Mouse (Mus musculus) MEL (cell line): ENCODE data around the gene Prdm16. TPM values are rescaled to one million over a fixed set of nuclear protein-coding genes. Genes with fewer than 3 reads are reported as not detected.

Experiments
- DNase-seq: peaks from one replicate; pipeline ENCODE4 v3.0.0; 2011; ENCODE audit warnings: low read depth, low spot score
- H3K27ac ChIP-seq: 2 replicates; pipeline ENCODE4 v1.5.1; 2012; ENCODE audit warnings: low read depth, mild to moderate bottlenecking, control low read depth, low read length, moderate library complexity; ENCODE audit not compliant: control insufficient read depth
- H3K27me3 ChIP-seq, 2 experiments: fragments of 150-350 bp in 1 of 2; sonication (generic) in 1 of 2; 2 replicates each; pipeline ENCODE4 v1.6.1; 2012; ENCODE audit warnings: low read length in 2 of 2, mild to moderate bottlenecking in 2 of 2, improper control_type of control experiment in 1 of 2, moderate library complexity in 1 of 2; ENCODE audit not compliant: insufficient read depth in 2 of 2, control insufficient read depth in 1 of 2
- H3K36me3 ChIP-seq, 2 experiments: 2 replicates each; pipeline ENCODE4 v1.6.1; 2012 to 2014; ENCODE audit warnings: low read length in 2 of 2, improper control_type of control experiment in 1 of 2, inconsistent platforms in 1 of 2, mild to moderate bottlenecking in 1 of 2; ENCODE audit not compliant: insufficient read depth in 2 of 2, control insufficient read depth in 1 of 2
- H3K4me1 ChIP-seq, 2 experiments: fragments of 150-350 bp in 1 of 2; sonication (generic) in 1 of 2; 2 replicates each; pipeline ENCODE4 v1.6.1; 2012; ENCODE audit warnings: low read length in 2 of 2, improper control_type of control experiment in 1 of 2, mild to moderate bottlenecking in 1 of 2; ENCODE audit not compliant: insufficient read depth in 2 of 2, control insufficient read depth in 1 of 2
- H3K4me3 ChIP-seq, 2 experiments: fragments of 150-350 bp in 1 of 2; sonication (generic) in 1 of 2; 2 replicates each; pipeline ENCODE4 v1.5.1; 2012; ENCODE audit warnings: low read depth in 2 of 2, low read length in 2 of 2, mild to moderate bottlenecking in 2 of 2, moderate library complexity in 2 of 2, control low read depth in 1 of 2, improper control_type of control experiment in 1 of 2; ENCODE audit not compliant: control insufficient read depth in 1 of 2, insufficient read depth in 1 of 2
- H3K79me2 ChIP-seq: 2 replicates; pipeline ENCODE4 v1.6.1; 2012; ENCODE audit warnings: mild to moderate bottlenecking, low read length, moderate library complexity; ENCODE audit not compliant: control insufficient read depth, poor library complexity, insufficient read depth
- H3K9ac ChIP-seq: 2 replicates; pipeline ENCODE4 v1.6.1; 2012; ENCODE audit warnings: low read depth, mild to moderate bottlenecking, control low read depth, low read length, moderate library complexity; ENCODE audit not compliant: control insufficient read depth, poor library complexity, severe bottlenecking
- H3K9me3 ChIP-seq: fragments of 150-350 bp; sonication (generic); replicated peaks from 2 replicates; pipeline ENCODE4 v1.6.1; 2012; ENCODE audit warnings: mild to moderate bottlenecking, low read length, improper control_type of control experiment, moderate library complexity; ENCODE audit not compliant: insufficient read depth
- E2F4 ChIP-seq: IDR thresholded peaks from 2 replicates; pipeline ENCODE4 v1.6.1; 2011; ENCODE audit warnings: low read depth, low read length, improper control_type of control experiment, borderline replicate concordance
- ELF1 ChIP-seq: IDR thresholded peaks from 2 replicates; pipeline ENCODE4 v1.6.1; 2014; ENCODE audit warnings: low read depth, mild to moderate bottlenecking, inconsistent platforms, low read length, improper control_type of control experiment, moderate library complexity
- GABPA ChIP-seq: IDR thresholded peaks from 2 replicates; pipeline ENCODE4 v1.6.1; 2012; ENCODE audit warnings: low read depth, mild to moderate bottlenecking, inconsistent platforms, low read length, improper control_type of control experiment, moderate library complexity
- GATA1 ChIP-seq: IDR thresholded peaks from 2 replicates; pipeline ENCODE4 v1.6.1; 2011; ENCODE audit warnings: low read depth, low read length, improper control_type of control experiment
- HCFC1 ChIP-seq: IDR thresholded peaks from 2 replicates; pipeline ENCODE4 v1.6.1; 2012; ENCODE audit warnings: low read depth, mild to moderate bottlenecking, inconsistent platforms, low read length, improper control_type of control experiment, moderate library complexity
- MAFK ChIP-seq: IDR thresholded peaks from 2 replicates; pipeline ENCODE4 v1.6.1; 2011; ENCODE audit warnings: low read depth, mild to moderate bottlenecking, low read length, improper control_type of control experiment, borderline replicate concordance
- MEF2A ChIP-seq: IDR thresholded peaks from 2 replicates; pipeline ENCODE4 v1.6.1; 2014; ENCODE audit warnings: low read depth, mild to moderate bottlenecking, inconsistent platforms, low read length, improper control_type of control experiment; ENCODE audit not compliant: poor library complexity, insufficient replicate concordance, severe bottlenecking; ENCODE audit errors: extremely low read depth
- MXI1 ChIP-seq: IDR thresholded peaks from 2 replicates; pipeline ENCODE4 v1.6.1; 2011; ENCODE audit warnings: mild to moderate bottlenecking, low read depth, low read length, improper control_type of control experiment
- MYB ChIP-seq: IDR thresholded peaks from 2 replicates; pipeline ENCODE4 v1.6.1; 2011; ENCODE audit warnings: mild to moderate bottlenecking, low read depth, low read length, improper control_type of control experiment
- NELFE ChIP-seq: IDR thresholded peaks from 2 replicates; pipeline ENCODE4 v1.6.1; 2011; ENCODE audit warnings: low read depth, low read length, improper control_type of control experiment
- POLR2A ChIP-seq, 2 experiments: IDR thresholded peaks; 2 replicates each; pipeline ENCODE4 v1.6.1; 2011 to 2012; ENCODE audit warnings: low read length in 2 of 2, mild to moderate bottlenecking in 2 of 2, control low read depth in 1 of 2, improper control_type of control experiment in 1 of 2, low read depth in 1 of 2, moderate library complexity in 1 of 2; ENCODE audit not compliant: control insufficient read depth in 1 of 2, insufficient read depth in 1 of 2, poor library complexity in 1 of 2
- POLR2AphosphoS2 ChIP-seq: IDR thresholded peaks from 2 replicates; pipeline ENCODE4 v1.6.1; 2011; ENCODE audit warnings: low read length, improper control_type of control experiment
- POLR2AphosphoS5 ChIP-seq: IDR thresholded peaks from 2 replicates; pipeline ENCODE4 v1.6.1; 2012; ENCODE audit warnings: low read depth, borderline replicate concordance, mild to moderate bottlenecking, inconsistent platforms, low read length, moderate library complexity, mixed read lengths
- RCOR1 ChIP-seq: IDR thresholded peaks from 2 replicates; pipeline ENCODE4 v1.6.1; 2012; ENCODE audit warnings: low read depth, mild to moderate bottlenecking, inconsistent platforms, low read length, improper control_type of control experiment
- SIN3A ChIP-seq: IDR thresholded peaks from 2 replicates; pipeline ENCODE4 v1.6.1; 2012; ENCODE audit warnings: low read length, improper control_type of control experiment, inconsistent platforms
- SMC3 ChIP-seq: IDR thresholded peaks from 2 replicates; pipeline ENCODE4 v1.6.1; 2011; ENCODE audit warnings: low read depth, low read length, improper control_type of control experiment
- TAL1 ChIP-seq: IDR thresholded peaks from 2 replicates; pipeline ENCODE4 v1.6.1; 2012; ENCODE audit warnings: mild to moderate bottlenecking, inconsistent platforms, low read length, moderate library complexity, mixed read lengths
- TBP ChIP-seq: IDR thresholded peaks from 2 replicates; pipeline ENCODE4 v1.8.0; 2011; ENCODE audit warnings: low read depth, low read length, improper control_type of control experiment
- TCF12 ChIP-seq: IDR thresholded peaks from 2 replicates; pipeline ENCODE4 v1.6.1; 2014; ENCODE audit warnings: low read depth, mild to moderate bottlenecking, inconsistent platforms, low read length, improper control_type of control experiment, moderate library complexity
- USF1 ChIP-seq: IDR thresholded peaks from 2 replicates; pipeline ENCODE4 v1.6.1; 2014; ENCODE audit warnings: low read depth, mild to moderate bottlenecking, inconsistent platforms, low read length, improper control_type of control experiment, moderate library complexity
- ZMIZ1 ChIP-seq: IDR thresholded peaks from 2 replicates; pipeline ENCODE4 v1.6.1; 2012; ENCODE audit warnings: low read depth, mild to moderate bottlenecking, inconsistent platforms, low read length, improper control_type of control experiment, moderate library complexity
- polyA plus RNA-seq, 2 experiments: library from polyadenylated mRNA; stranded (reverse) in 1 of 2; unstranded in 1 of 2; fragments of >175 nt in 1 of 2; fragments of >200 nt in 1 of 2; gene quantifications; 2 replicates each; pipeline versions ENCODE4 v1.2.1 to v1.2.4; 2012; ENCODE audit warnings: low replicate concordance in 2 of 2, low read depth in 1 of 2; ENCODE audit not compliant: insufficient read length in 2 of 2, insufficient read depth in 1 of 2, missing spikeins in 1 of 2
- total RNA-seq: library from RNA; depleted of rRNA; stranded (reverse); fragments of 300-350 nt; gene quantifications from 2 replicates; pipeline ENCODE4 v1.2.3, GENCODE M21; 2012

The Prdm16 gene
- total and polyA plus RNA-seq, 3 experiments: not detected

DNA sequence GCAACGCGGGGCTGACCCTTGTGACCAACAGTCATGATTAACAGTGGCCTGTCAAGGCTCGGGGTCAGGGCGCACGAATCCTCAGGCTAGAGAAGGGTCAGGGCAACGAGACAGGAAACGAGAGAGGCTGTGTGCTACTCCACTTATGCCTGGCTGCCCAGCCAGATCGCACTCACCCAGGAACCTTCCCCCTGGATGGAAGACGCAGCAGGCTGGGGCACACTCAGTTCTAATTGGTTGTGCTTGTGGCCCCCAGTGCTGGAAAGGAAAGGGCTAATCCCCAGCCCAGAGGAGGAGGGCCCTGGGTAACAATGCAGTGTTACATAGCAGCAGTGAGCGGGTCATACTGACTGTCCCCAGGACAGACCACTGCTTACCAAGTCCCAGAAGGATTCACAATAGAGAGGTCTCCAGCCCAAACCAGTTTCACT, 66.2 kb downstream of the Prdm16 start:
- H3K27ac ChIP-seq: no peak overlapping the region
- DNase-seq: no peak
- no peaks in the 10 kb centered on the region for H3K9me3 ChIP-seq
- no peaks in the 10 kb centered on the region for H3K4me1 ChIP-seq
- TF ChIP-seq SIN3A (no peak), MAFK (no peak), POLR2AphosphoS5 (no peak), MEF2A (no peak), E2F4 (no peak), POLR2AphosphoS2 (no peak), HCFC1 (no peak), MXI1 (no peak)
- TF ChIP-seq, all 39 proteins: peak for 0
- no peak overlapping the region for H3K4me3 ChIP-seq
- H3K27me3 ChIP-seq: no peaks in the 10 kb centered on the region
- no peak overlapping the region for H3K9ac ChIP-seq
- no peaks in the 10 kb centered on the region for H3K36me3 ChIP-seq
- H3K79me2 ChIP-seq: no peaks in the 10 kb centered on the region

GRCm38 (mm10) chr4:154569845-154570244, 66.8 kb downstream of the Prdm16 start:
- Histone ChIP-seq H3K27ac (no peak overlapping the region), H3K4me1 (no peaks in the 10 kb centered on the region), H3K36me3 (no peaks in the 10 kb centered on the region), H3K9ac (no peak overlapping the region), H3K27me3 (no peaks in the 10 kb centered on the region), H3K4me3 (no peak overlapping the region), H3K79me2 (no peaks in the 10 kb centered on the region), H3K9me3 (no peaks in the 10 kb centered on the region)
- DNase-seq: no peak
- TF ChIP-seq POLR2A (IDR thresholded peaks at IDR 0.05; ENCODE audit: control insufficient read depth in 1 of 2, insufficient read depth in 1 of 2, low read depth in 1 of 2, low read length in 2 of 2, poor library complexity in 1 of 2) (no peak), USF1 (no peak), NELFE (no peak), GABPA (no peak), GATA1 (no peak), ELF1 (no peak), RCOR1 (no peak), SIN3A (no peak), TCF12 (no peak), SMC3 (no peak), ZMIZ1 (no peak), HCFC1 (no peak), TBP (no peak), MAFK (no peak), TAL1 (no peak), MYB (no peak), POLR2AphosphoS5 (no peak)
